In the genomic region with DNA sequence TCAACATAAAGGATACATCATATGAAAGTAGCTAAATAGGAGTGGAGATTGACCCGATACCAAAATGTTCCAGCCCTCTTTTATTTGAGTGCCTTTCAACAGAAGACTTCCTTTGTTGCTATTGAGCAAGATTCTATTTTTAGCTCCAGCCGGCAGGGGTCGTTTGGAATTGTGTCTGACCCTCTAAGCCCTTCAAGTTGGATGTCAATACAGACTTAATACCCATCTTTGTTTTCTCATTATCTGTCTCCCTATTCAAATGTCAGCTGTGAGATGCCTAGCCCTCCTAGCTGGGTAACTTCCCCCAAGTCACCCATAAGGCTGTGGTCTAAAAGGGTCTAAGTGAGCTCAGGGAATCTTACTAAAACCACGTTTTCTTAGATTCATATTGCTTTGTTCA, we compare ENCODE assay signal across 21 mouse cellular contexts.
DNase-seq lines count a peak whose midpoint lies in the region; ATAC-seq lines count a peak whose summit lies in the region.
"Had no signal": no experiment of that assay in that cellular context is flagged by ENCODE, and none has a peak within 500 bp of the region (broad histone marks: within the 10 kb centered on the region; RNA-seq: fewer than 3 reads in every experiment).

No protein-coding gene starts in this region.

- 0 out of 2 replicates have a peak, but pooled peaks cover 3% of the 10 kb centered on the region for H3K9me3 ChIP-seq in midbrain, embryonic 14.5 days (ENCODE audit: control insufficient read depth, low read length)
- H3K9me3 ChIP-seq: intestine, embryonic 15.5 days; kidney, embryonic 15.5 days; limb, embryonic 13.5 days; neural tube, embryonic 15.5 days had no signal

- H3K36me3 ChIP-seq in midbrain, embryonic 14.5 days (ENCODE audit: control insufficient read depth, insufficient read depth, low read length) = no peaks in the 10 kb centered on the region
- H3K36me3 ChIP-seq: intestine, embryonic 15.5 days; kidney, embryonic 15.5 days; limb, embryonic 13.5 days; neural tube, embryonic 15.5 days had no signal

- H3K4me3 ChIP-seq in midbrain, embryonic 14.5 days (replicated peaks; ENCODE audit: low read depth, low read length) = no peak overlapping the region
- H3K4me3 ChIP-seq: intestine, embryonic 15.5 days; kidney, embryonic 15.5 days; limb, embryonic 13.5 days; myocyte; neural tube, embryonic 15.5 days had no signal

- ATAC-seq in midbrain, embryonic 14.5 days (ENCODE audit: low FRiP score, low TSS enrichment) = no peak
- ATAC-seq: forebrain, embryonic 16.5 days; intestine, embryonic 15.5 days had no signal

- DNase-seq in lung, postnatal 36 days = peak; percentile 0
- no peak for DNase-seq in lung, postnatal 25 days (ENCODE audit: low spot score)
- DNase-seq in R1 (ENCODE audit: low read depth, low spot score) = peak; percentile 59
- peak; percentile 48 for DNase-seq in embryo, embryonic 10.5 days (ENCODE audit: low spot score)
- DNase-seq in midbrain, embryonic 14.5 days = peak; percentile 42
- no peak for DNase-seq in gastrocnemius, postnatal 10 days
- DNase-seq in layer of hippocampus, adult 8-10 months (ENCODE audit: low spot score in 2 of 2) = no peak
- DNase-seq in cerebellum, postnatal 14 days = no peak
- DNase-seq: adrenal gland, adult 2 months; cerebellum, adult 8-10 months; gastrocnemius, postnatal 36 days; layer of hippocampus, postnatal 36 days; right cerebral cortex, postnatal 25 days; thymus, adult 2 months had no signal

- H3K9ac ChIP-seq in midbrain, embryonic 14.5 days (replicated peaks; ENCODE audit: low read length) = no peak overlapping the region
- H3K9ac ChIP-seq: intestine, embryonic 15.5 days; kidney, embryonic 15.5 days; limb, embryonic 13.5 days; liver, embryonic 14.5 days; neural tube, embryonic 15.5 days had no signal

- WGBS in midbrain, embryonic 14.5 days = 5% methylated on average over 4 of the region's 4 CpGs

- no peaks in the 10 kb centered on the region for H3K27me3 ChIP-seq in midbrain, embryonic 14.5 days (ENCODE audit: control insufficient read depth, insufficient read depth, low read length)
- H3K27me3 ChIP-seq: intestine, embryonic 15.5 days; kidney, embryonic 15.5 days; limb, embryonic 13.5 days; neural tube, embryonic 15.5 days had no signal

- H3K4me2 ChIP-seq in midbrain, embryonic 14.5 days (ENCODE audit: low read length) = no peak overlapping the region
- H3K4me2 ChIP-seq: intestine, embryonic 15.5 days; kidney, embryonic 15.5 days; limb, embryonic 13.5 days; neural tube, embryonic 15.5 days had no signal

- H3K4me1 ChIP-seq in midbrain, embryonic 14.5 days (ENCODE audit: control insufficient read depth, insufficient read depth, low read length) = no peaks in the 10 kb centered on the region
- H3K4me1 ChIP-seq: intestine, embryonic 15.5 days; kidney, embryonic 15.5 days; limb, embryonic 13.5 days; neural tube, embryonic 15.5 days had no signal

- no peak overlapping the region for H3K27ac ChIP-seq in midbrain, embryonic 14.5 days (replicated peaks; ENCODE audit: low read depth, low read length)
- H3K27ac ChIP-seq: intestine, embryonic 15.5 days; kidney, embryonic 15.5 days; limb, embryonic 13.5 days; liver, embryonic 14.5 days; neural tube, embryonic 15.5 days had no signal

Comparison
In these comparisons a context has a peak if more than half of its experiments do, and no peak if none do; other contexts are left out.
1. DNase-seq: peak in lung, postnatal 36 days (single experiment), R1 (single experiment), embryo, embryonic 10.5 days (single experiment) and midbrain, embryonic 14.5 days (single experiment); none in lung, postnatal 25 days (single experiment), gastrocnemius, postnatal 10 days (single experiment), layer of hippocampus, adult 8-10 months (0 of 2) and cerebellum, postnatal 14 days (0 of 2).